Mouse (Mus musculus) bone marrow macrophage, adult 2 months (primary cell): Measurements from ENCODE around the gene Ezr.

ENCODE experiments used
- CTCF ChIP-seq: IDR thresholded peaks from 2 replicates; pipeline ENCODE4 v1.5.1; 2012; ENCODE audit warnings: low read depth, mild to moderate bottlenecking, low read length, moderate library complexity
- POLR2A ChIP-seq: IDR thresholded peaks from 2 replicates; pipeline ENCODE4 v1.6.1; 2012; ENCODE audit warnings: mild to moderate bottlenecking, low read depth, low read length, borderline replicate concordance

- no peak for TF ChIP-seq POLR2A
- no peak for TF ChIP-seq CTCF
Observed at GRCm38 (mm10) chr17:6775671-6776070, 6.9 kb downstream of the Ezr start.
